Mouse (Mus musculus) left cerebral cortex, adult 8-10 months (tissue): Measurements from ENCODE around the gene Podxl2. TPM values are rescaled to one million over a fixed set of nuclear protein-coding genes. Genes with fewer than 3 reads are reported as not detected.
A peak's percentile ranks its signal among the peaks of the same experiment; 100 is the strongest.

ENCODE experiments used
- DNase-seq, 2 experiments: peaks; one replicate each; pipeline ENCODE4 v3.0.0; 2022; ENCODE audit warnings: low spot score in 2 of 2
- total RNA-seq, 4 experiments: library from RNA; stranded (reverse); gene quantifications; 2 replicates each; pipeline ENCODE4 v1.2.4; 2022

Gene Podxl2
- 100 to 1,000 TPM; 190 to 207 (median 195) TPM for total RNA-seq

GRCm38 (mm10) chr6:88874868-88875508 lies at the start of gene Podxl2:
Podxl2 (minus strand) TSS chr6:88875044.
- peak; percentile 54 to 75 for DNase-seq

GRCm38 (mm10) chr6:88918802-88919201 lies 44.0 kb upstream of the Podxl2 start:
- no peak for DNase-seq

- no peak for DNase-seq
Observed at GRCm38 (mm10) chr6:88916153-88916552, 41.3 kb upstream of the Podxl2 start.

- no peak for DNase-seq
Observed at GRCm38 (mm10) chr6:88915510-88915909, 40.7 kb upstream of the Podxl2 start.

- DNase-seq: no peak
Observed at GRCm38 (mm10) chr6:88914799-88915198, 40.0 kb upstream of the Podxl2 start.

GRCm38 (mm10) chr6:88913440-88913839 lies 38.6 kb upstream of the Podxl2 start:
- no peak for DNase-seq

GRCm38 (mm10) chr6:88913022-88913421 lies 38.2 kb upstream of the Podxl2 start:
- DNase-seq: no peak

GRCm38 (mm10) chr6:88909151-88909550 lies 34.3 kb upstream of the Podxl2 start:
- DNase-seq: no peak

- peak in 1 of 2 experiments; percentile 78 for DNase-seq
Observed at GRCm38 (mm10) chr6:88906369-88907108, 31.7 kb upstream of the Podxl2 start.

GRCm38 (mm10) chr6:88905042-88905441 lies 30.2 kb upstream of the Podxl2 start:
- no peak for DNase-seq

GRCm38 (mm10) chr6:88904456-88904974 lies 29.7 kb upstream of the Podxl2 start:
- no peak for DNase-seq

- DNase-seq: no peak
Observed at GRCm38 (mm10) chr6:88903708-88904107, 28.9 kb upstream of the Podxl2 start.

GRCm38 (mm10) chr6:88901947-88902820 lies 27.3 kb upstream of the Podxl2 start, which contains the start of gene Tpra1:
Tpra1 (plus strand) TSS chr6:88902251.
- peak; percentile 85 to 95 for DNase-seq

GRCm38 (mm10) chr6:88901471-88901870 lies 26.6 kb upstream of the Podxl2 start:
- no peak for DNase-seq

- no peak for DNase-seq
Observed at GRCm38 (mm10) chr6:88899628-88900027, 24.8 kb upstream of the Podxl2 start.

GRCm38 (mm10) chr6:88899086-88899485 lies 24.2 kb upstream of the Podxl2 start:
- no peak for DNase-seq

GRCm38 (mm10) chr6:88898534-88899048 lies 23.7 kb upstream of the Podxl2 start, which contains the start of gene Mcm2:
Mcm2 (minus strand) TSS chr6:88898780.
- DNase-seq: peak; percentile 78 to 89

GRCm38 (mm10) chr6:88897246-88897645 lies 22.4 kb upstream of the Podxl2 start:
- DNase-seq: no peak

GRCm38 (mm10) chr6:88895943-88896342 lies 21.1 kb upstream of the Podxl2 start:
- no peak for DNase-seq

GRCm38 (mm10) chr6:88893559-88893958 lies 18.7 kb upstream of the Podxl2 start:
- DNase-seq: no peak

- DNase-seq: no peak
Observed at GRCm38 (mm10) chr6:88890832-88891231, 16.0 kb upstream of the Podxl2 start.
